Mouse (Mus musculus) limb, embryonic 11.5 days (tissue): ENCODE measurements around the gene Ckb. TPM values are rescaled to one million over a fixed set of nuclear protein-coding genes. Genes with fewer than 3 reads are reported as not detected.
"Not testable (repeated sequence)": the region's sequence is repeated elsewhere in the genome, so short reads cannot be mapped to it uniquely, and the experiment has no call there.

Experiments used
- ATAC-seq: fragments of 200-750 bp; cut with Nextera tagmentation; 2 replicates; pipeline ENCODE4 v1.8.0; 2017; ENCODE audit warnings: low read depth; ENCODE audit not compliant: insufficient number of reproducible peaks, low FRiP score, low TSS enrichment
- DNase-seq: peaks from one replicate; pipeline ENCODE4 v3.0.0-alpha.2; 2015; ENCODE audit warnings: low spot score
- H3K27ac ChIP-seq: fragments of 300-500 bp; sonication (generic); replicated peaks from 2 replicates; pipeline ENCODE4 v1.5.1; 2014; ENCODE audit warnings: low read depth, mild to moderate bottlenecking, low read length
- H3K27me3 ChIP-seq: fragments of 300-500 bp; sonication (generic); 2 replicates; pipeline ENCODE4 v1.6.1; 2014; ENCODE audit warnings: mild to moderate bottlenecking, low read length, mixed read lengths; ENCODE audit not compliant: control insufficient read depth, insufficient read depth
- H3K36me3 ChIP-seq: fragments of 300-500 bp; sonication (generic); 2 replicates; pipeline ENCODE4 v1.6.1; 2014; ENCODE audit warnings: mild to moderate bottlenecking, low read length, moderate library complexity, mixed read lengths; ENCODE audit not compliant: control insufficient read depth, insufficient read depth
- H3K4me1 ChIP-seq: fragments of 300-500 bp; sonication (generic); 2 replicates; pipeline ENCODE4 v1.6.1; 2014; ENCODE audit warnings: low read length, mixed read lengths; ENCODE audit not compliant: control insufficient read depth, insufficient read depth
- H3K4me2 ChIP-seq: fragments of 300-500 bp; sonication (generic); 2 replicates; pipeline ENCODE4 v1.6.1; 2014; ENCODE audit warnings: low read depth, mild to moderate bottlenecking, moderate library complexity; ENCODE audit not compliant: severe bottlenecking
- H3K4me3 ChIP-seq: fragments of 300-500 bp; sonication (generic); 2 replicates; pipeline ENCODE4 v1.5.1; 2014; ENCODE audit warnings: low read depth, low read length
- H3K9ac ChIP-seq: fragments of 300-500 bp; sonication (generic); 2 replicates; pipeline ENCODE4 v1.6.1; 2014; ENCODE audit warnings: mild to moderate bottlenecking, low read length
- H3K9me3 ChIP-seq: fragments of 300-500 bp; sonication (generic); 2 replicates; pipeline ENCODE4 v1.6.1; 2016; ENCODE audit warnings: low read length; ENCODE audit not compliant: control insufficient read depth
- WGBS: fragments of 180-500 bp; shearing (Covaris S2); extraction: QIAGEN DNeasy Blood & Tissue Kit; methylation state at CpG from one replicate; pipeline ENCODE4 v1.1.7; 2014; 5-methylcytosine and 5-hydroxymethylcytosine counted together
- polyA plus RNA-seq: library from polyadenylated mRNA; unstranded; fragments of >200 nt; fragmentation: Nextera tagmentation; extraction: Ambion mirVana; gene quantifications from 2 replicates; pipeline ENCODE4 v1.2.1, GENCODE M21; 2014

Ckb gene
- polyA plus RNA-seq, 1 experiment from 2014 or later: 84.4 TPM

GRCm38 (mm10) chr12:111663228-111664143 lies 8.7 kb downstream of the Ckb start:
- 74% methylated on average over 17 of the region's 17 CpGs for WGBS
- Histone ChIP-seq H3K9ac (no peak overlapping the region), H3K36me3 (no peaks in the 10 kb centered on the region; the same call in 1 of the 2 replicates), H3K27me3 (no peaks in the 10 kb centered on the region), H3K27ac (no peak overlapping the region; the same call in 1 of the 2 replicates), H3K4me3 (no peak overlapping the region), H3K9me3 (no peaks in the 10 kb centered on the region), H3K4me1 (0 out of 2 replicates have a peak, but pooled peaks cover 4% of the 10 kb centered on the region), H3K4me2 (no peak overlapping the region)
- ATAC-seq (no peak), DNase-seq (no peak)

- not testable (repeated sequence) for H3K9ac ChIP-seq, H3K4me3 ChIP-seq, H3K36me3 ChIP-seq, H3K4me2 ChIP-seq, H3K27ac ChIP-seq, DNase-seq, H3K9me3 ChIP-seq, ATAC-seq, H3K4me1 ChIP-seq, H3K27me3 ChIP-seq
- 98% methylated on average over 11 of the region's 11 CpGs for WGBS
Observed at GRCm38 (mm10) chr12:111661554-111661953, 10.6 kb downstream of the Ckb start.

- no peak overlapping the region for H3K4me2 ChIP-seq
- no peak overlapping the region for H3K4me3 ChIP-seq
- H3K27ac ChIP-seq: no peak overlapping the region
- H3K4me1 ChIP-seq: 0 out of 2 replicates have a peak, but pooled peaks cover 4% of the 10 kb centered on the region
- DNase-seq: no peak
- no peak overlapping the region for H3K9ac ChIP-seq
- peaks cover 5% of the 10 kb centered on the region; the same call in 1 of the 2 replicates for H3K36me3 ChIP-seq
- no peaks in the 10 kb centered on the region for H3K9me3 ChIP-seq
- no peak for ATAC-seq
- 97% methylated on average over 1 of the region's 1 CpGs for WGBS
- H3K27me3 ChIP-seq: no peaks in the 10 kb centered on the region
Observed at GRCm38 (mm10) chr12:111660628-111661027, 11.5 kb downstream of the Ckb start.

- H3K4me1 ChIP-seq: 0 out of 2 replicates have a peak, but pooled peaks cover 4% of the 10 kb centered on the region
- H3K27ac ChIP-seq: no peak overlapping the region
- WGBS: 94% methylated on average over 4 of the region's 4 CpGs
- peaks cover 14% of the 10 kb centered on the region for H3K36me3 ChIP-seq
- no peak overlapping the region for H3K4me3 ChIP-seq
- ATAC-seq: no peak
- H3K27me3 ChIP-seq: no peaks in the 10 kb centered on the region
- no peak overlapping the region for H3K9ac ChIP-seq
- no peak overlapping the region for H3K4me2 ChIP-seq
- H3K9me3 ChIP-seq: no peaks in the 10 kb centered on the region
- DNase-seq: no peak
Observed at GRCm38 (mm10) chr12:111659331-111659730, 12.8 kb downstream of the Ckb start.

GRCm38 (mm10) chr12:111655695-111656094 lies 16.4 kb downstream of the Ckb start:
- H3K27ac ChIP-seq: no peak overlapping the region
- peaks cover 21% of the 10 kb centered on the region for H3K36me3 ChIP-seq
- H3K4me3 ChIP-seq: no peak overlapping the region
- H3K4me1 ChIP-seq: no peaks in the 10 kb centered on the region
- ATAC-seq (no peak), DNase-seq (no peak)
- no peak overlapping the region for H3K4me2 ChIP-seq
- no peaks in the 10 kb centered on the region for H3K27me3 ChIP-seq
- WGBS: 94% methylated on average over 11 of the region's 11 CpGs
- no peak overlapping the region for H3K9ac ChIP-seq
- no peaks in the 10 kb centered on the region for H3K9me3 ChIP-seq

- DNase-seq (peak; percentile 76), ATAC-seq (no peak)
- no peak overlapping the region for H3K4me3 ChIP-seq
- no peaks in the 10 kb centered on the region for H3K27me3 ChIP-seq
- H3K4me1 ChIP-seq: no peaks in the 10 kb centered on the region
- H3K9me3 ChIP-seq: no peaks in the 10 kb centered on the region
- H3K36me3 ChIP-seq: peaks cover 30% of the 10 kb centered on the region
- H3K9ac ChIP-seq: no peak overlapping the region
- no peak overlapping the region for H3K4me2 ChIP-seq
- no peak overlapping the region for H3K27ac ChIP-seq
- 41% methylated on average over 3 of the region's 3 CpGs for WGBS
Observed at GRCm38 (mm10) chr12:111653434-111653833, 18.7 kb downstream of the Ckb start.

GRCm38 (mm10) chr12:111652953-111653352 lies 19.2 kb downstream of the Ckb start:
- Histone ChIP-seq H3K27me3 (no peaks in the 10 kb centered on the region), H3K9me3 (no peaks in the 10 kb centered on the region), H3K4me1 (no peaks in the 10 kb centered on the region), H3K36me3 (peaks cover 32% of the 10 kb centered on the region), H3K27ac (no peak overlapping the region), H3K4me2 (no peak overlapping the region), H3K9ac (no peak overlapping the region), H3K4me3 (no peak overlapping the region)
- DNase-seq: no peak
- 93% methylated on average over 3 of the region's 3 CpGs for WGBS
- no peak for ATAC-seq

GRCm38 (mm10) chr12:111648061-111648645 lies 24.0 kb downstream of the Ckb start:
- no peaks in the 10 kb centered on the region for H3K4me1 ChIP-seq
- DNase-seq (peak; percentile 81), ATAC-seq (no peak)
- H3K36me3 ChIP-seq: peaks cover 20% of the 10 kb centered on the region
- WGBS: 60% methylated on average over 6 of the region's 6 CpGs
- no peak overlapping the region for H3K4me2 ChIP-seq
- no peak overlapping the region for H3K27ac ChIP-seq
- no peak overlapping the region for H3K4me3 ChIP-seq
- no peaks in the 10 kb centered on the region for H3K27me3 ChIP-seq
- H3K9ac ChIP-seq: no peak overlapping the region
- H3K9me3 ChIP-seq: no peaks in the 10 kb centered on the region
